Mouse (Mus musculus): ENCODE results near the gene Plscr5. TPM values are rescaled to one million over a fixed set of nuclear protein-coding genes. Genes with fewer than 3 reads are reported as not detected.

Gene Plscr5
- polyA plus RNA-seq, 1 experiment from 2014 or later, result not detected

GRCm38 (mm10) chr9:92191295-92191694 lies 1.4 kb upstream of the Plscr5 start:
- H3K36me3 ChIP-seq (ENCODE audit: insufficient read depth), result no peaks in the 10 kb centered on the region
- H3K4me1 ChIP-seq (ENCODE audit: insufficient read depth), result no peaks in the 10 kb centered on the region
- H3K9me3 ChIP-seq (ENCODE audit: low read depth, low read length), result no peaks in the 10 kb centered on the region
- H3K27me3 ChIP-seq (ENCODE audit: insufficient read depth, low read length), result no peaks in the 10 kb centered on the region
- no peak for ATAC-seq (ENCODE audit: insufficient read depth)
- no peak for DNase-seq
- no peak for TF ChIP-seq CTCF (IDR thresholded peaks at IDR 0.05; ENCODE audit: low read depth)
- WGBS, result 82% methylated on average over 2 of the region's 2 CpGs
- no peak overlapping the region for H3K4me2 ChIP-seq
- no peak overlapping the region for H3K4me3 ChIP-seq (ENCODE audit: low read depth, low read length)
- H3K27ac ChIP-seq (ENCODE audit: low read depth), result no peak overlapping the region
- H3K9ac ChIP-seq, result no peak overlapping the region

- no peak for TF ChIP-seq CTCF (IDR thresholded peaks at IDR 0.05; ENCODE audit: low read depth)
- no peaks in the 10 kb centered on the region for H3K27me3 ChIP-seq (ENCODE audit: insufficient read depth, low read length)
- no peak overlapping the region for H3K4me3 ChIP-seq (ENCODE audit: low read depth, low read length)
- no peak overlapping the region for H3K27ac ChIP-seq (ENCODE audit: low read depth)
- DNase-seq, result no peak
- H3K36me3 ChIP-seq (ENCODE audit: insufficient read depth), result no peaks in the 10 kb centered on the region
- ATAC-seq (ENCODE audit: insufficient read depth), result no peak
- no peaks in the 10 kb centered on the region for H3K9me3 ChIP-seq (ENCODE audit: low read depth, low read length)
- H3K9ac ChIP-seq, result no peak overlapping the region
- WGBS, result 54% methylated on average over 3 of the region's 3 CpGs
- no peak overlapping the region for H3K4me2 ChIP-seq
- H3K4me1 ChIP-seq (ENCODE audit: insufficient read depth), result no peaks in the 10 kb centered on the region
These were observed 5.7 kb downstream of the Plscr5 start for GRCm38 (mm10) chr9:92198408-92198807.

- Histone ChIP-seq H3K4me2 (no peak overlapping the region), H3K27me3 (ENCODE audit: insufficient read depth, low read length) (no peaks in the 10 kb centered on the region), H3K4me3 (ENCODE audit: low read depth, low read length) (no peak overlapping the region), H3K36me3 (ENCODE audit: insufficient read depth) (no peaks in the 10 kb centered on the region), H3K4me1 (ENCODE audit: insufficient read depth) (no peaks in the 10 kb centered on the region), H3K27ac (ENCODE audit: low read depth) (no peak overlapping the region), H3K9ac (no peak overlapping the region), H3K9me3 (ENCODE audit: low read depth, low read length) (no peaks in the 10 kb centered on the region)
- DNase-seq (no peak), ATAC-seq (ENCODE audit: insufficient read depth) (no peak)
- no peak for TF ChIP-seq CTCF (IDR thresholded peaks at IDR 0.05; ENCODE audit: low read depth)
- WGBS, result 73% methylated on average over 5 of the region's 5 CpGs
These were observed 6.8 kb downstream of the Plscr5 start for GRCm38 (mm10) chr9:92199564-92199963.

- H3K4me2 ChIP-seq, result no peak overlapping the region
- DNase-seq, result no peak
- 31% methylated on average over 2 of the region's 2 CpGs for WGBS
- no peak for TF ChIP-seq CTCF (IDR thresholded peaks at IDR 0.05; ENCODE audit: low read depth)
- ATAC-seq (ENCODE audit: insufficient read depth), result no peak
- H3K9me3 ChIP-seq (ENCODE audit: low read depth, low read length), result no peaks in the 10 kb centered on the region
- H3K4me1 ChIP-seq (ENCODE audit: insufficient read depth), result no peaks in the 10 kb centered on the region
- H3K27me3 ChIP-seq (ENCODE audit: insufficient read depth, low read length), result no peaks in the 10 kb centered on the region
- no peak overlapping the region for H3K27ac ChIP-seq (ENCODE audit: low read depth)
- H3K4me3 ChIP-seq (ENCODE audit: low read depth, low read length), result no peak overlapping the region
- no peak overlapping the region for H3K9ac ChIP-seq
- H3K36me3 ChIP-seq (ENCODE audit: insufficient read depth), result no peaks in the 10 kb centered on the region
These were observed 11.7 kb downstream of the Plscr5 start for GRCm38 (mm10) chr9:92204397-92204796.

GRCm38 (mm10) chr9:92207307-92207706 lies 14.6 kb downstream of the Plscr5 start:
- H3K9ac ChIP-seq, result no peak overlapping the region
- H3K36me3 ChIP-seq (ENCODE audit: insufficient read depth), result no peaks in the 10 kb centered on the region
- H3K9me3 ChIP-seq (ENCODE audit: low read depth, low read length), result no peaks in the 10 kb centered on the region
- H3K4me3 ChIP-seq (ENCODE audit: low read depth, low read length), result no peak overlapping the region
- ATAC-seq (ENCODE audit: insufficient read depth) (no peak), DNase-seq (peak; percentile 88)
- 0 out of 2 replicates have a peak overlapping the region, but pooled peaks have one; percentile 12 for H3K4me2 ChIP-seq
- WGBS, result 37% methylated on average over 4 of the region's 4 CpGs
- H3K27me3 ChIP-seq (ENCODE audit: insufficient read depth, low read length), result no peaks in the 10 kb centered on the region
- H3K4me1 ChIP-seq (ENCODE audit: insufficient read depth), result no peaks in the 10 kb centered on the region
- TF ChIP-seq CTCF (IDR thresholded peaks at IDR 0.05; ENCODE audit: low read depth), result peak; percentile 56
- H3K27ac ChIP-seq (ENCODE audit: low read depth), result no peak overlapping the region

- no peak overlapping the region for H3K4me3 ChIP-seq (ENCODE audit: low read depth, low read length)
- ATAC-seq (ENCODE audit: insufficient read depth), result no peak
These were observed 15.0 kb downstream of the Plscr5 start for GRCm38 (mm10) chr9:92207757-92208156.

GRCm38 (mm10) chr9:92209850-92210249 lies 17.1 kb downstream of the Plscr5 start:
- 69% methylated on average over 3 of the region's 3 CpGs for WGBS
- no peaks in the 10 kb centered on the region for H3K9me3 ChIP-seq (ENCODE audit: low read depth, low read length)
- H3K27ac ChIP-seq (ENCODE audit: low read depth), result no peak overlapping the region
- no peaks in the 10 kb centered on the region for H3K36me3 ChIP-seq (ENCODE audit: insufficient read depth)
- H3K4me3 ChIP-seq (ENCODE audit: low read depth, low read length), result no peak overlapping the region
- H3K4me1 ChIP-seq (ENCODE audit: insufficient read depth), result no peaks in the 10 kb centered on the region
- no peak overlapping the region for H3K9ac ChIP-seq
- TF ChIP-seq CTCF (IDR thresholded peaks at IDR 0.05; ENCODE audit: low read depth), result no peak
- no peaks in the 10 kb centered on the region for H3K27me3 ChIP-seq (ENCODE audit: insufficient read depth, low read length)
- ATAC-seq (ENCODE audit: insufficient read depth) (no peak), DNase-seq (no peak)
- H3K4me2 ChIP-seq, result no peak overlapping the region

More at GRCm38 (mm10) chr9:92207757-92208156, 15.0 kb downstream of the Plscr5 start:
- H3K27me3 ChIP-seq (ENCODE audit: insufficient read depth, low read length), result no peaks in the 10 kb centered on the region
- 60% methylated on average over 8 of the region's 8 CpGs for whole genome bisulfite sequencing
- H3K27ac ChIP-seq (ENCODE audit: low read depth), result no peak overlapping the region
- no peak for TF ChIP-seq CTCF (IDR thresholded peaks at IDR 0.05; ENCODE audit: low read depth)
- no peaks in the 10 kb centered on the region for H3K36me3 ChIP-seq (ENCODE audit: insufficient read depth)
- DNase-seq, result peak; percentile 33
- H3K9me3 ChIP-seq (ENCODE audit: low read depth, low read length), result no peaks in the 10 kb centered on the region
- H3K4me1 ChIP-seq (ENCODE audit: insufficient read depth), result no peaks in the 10 kb centered on the region
- H3K9ac ChIP-seq, result no peak overlapping the region
- no peak overlapping the region for H3K4me2 ChIP-seq

All from lung, embryonic 14.5 days (tissue).